Mouse (Mus musculus): ENCODE results near the gene Wdr13. TPM values are rescaled to one million over a fixed set of nuclear protein-coding genes. Genes with fewer than 3 reads are reported as not detected.

Gene Wdr13
- total and polyA plus RNA-seq, 3 experiments, result 29.6 to 46.8 TPM; not detected in 1

GRCm38 (mm10) chrX:8167716-8168647 lies 35.3 kb upstream of the Wdr13 start (continued):
- TF ChIP-seq MEF2A (IDR thresholded peaks at IDR 0.05; ENCODE audit: extremely low read depth, insufficient replicate concordance, low read depth, low read length, poor library complexity, severe bottlenecking), result no peak
- TF ChIP-seq POLR2A (IDR thresholded peaks at IDR 0.05; ENCODE audit: control insufficient read depth in 1 of 2, insufficient read depth in 1 of 2, low read depth in 1 of 2, low read length in 2 of 2, poor library complexity in 1 of 2), result no peak
- no peak for TF ChIP-seq USF2 (IDR thresholded peaks at IDR 0.05; ENCODE audit: borderline replicate concordance in 1 of 2, insufficient read depth in 1 of 2, low read depth in 1 of 2, low read length in 2 of 2)
- TF ChIP-seq SIN3A (IDR thresholded peaks at IDR 0.05; ENCODE audit: low read length), result peak; percentile 58; the same call in 1 of the 2 replicates
- TF ChIP-seq MXI1 (IDR thresholded peaks at IDR 0.05; ENCODE audit: low read depth, low read length), result peak; percentile 75
- no peak for TF ChIP-seq ZC3H11A (IDR thresholded peaks at IDR 0.05; ENCODE audit: low read depth, low read length)
- no peak for TF ChIP-seq CTCF (IDR thresholded peaks at IDR 0.05 in 2 of 3, conservative IDR thresholded peaks at IDR 0.05 in 1 of 3; ENCODE audit: control insufficient read depth in 1 of 3, insufficient read depth in 1 of 3, low read depth in 2 of 3, low read length in 3 of 3, poor library complexity in 1 of 3, severe bottlenecking in 1 of 3)
- no peak for TF ChIP-seq MYB (IDR thresholded peaks at IDR 0.05; ENCODE audit: low read depth, low read length)
- peak; percentile 80 for TF ChIP-seq TCF12 (IDR thresholded peaks at IDR 0.05; ENCODE audit: low read depth, low read length)
- no peak for TF ChIP-seq JUND (IDR thresholded peaks at IDR 0.05; ENCODE audit: low read depth, low read length)
- no peak for TF ChIP-seq GABPA (IDR thresholded peaks at IDR 0.05; ENCODE audit: low read depth, low read length)
- TF ChIP-seq USF1 (IDR thresholded peaks at IDR 0.05; ENCODE audit: low read depth, low read length), result no peak
- TF ChIP-seq ZMIZ1 (IDR thresholded peaks at IDR 0.05; ENCODE audit: low read depth, low read length), result no peak
- no peak for TF ChIP-seq MAFK (IDR thresholded peaks at IDR 0.05; ENCODE audit: borderline replicate concordance, low read depth, low read length)
- TF ChIP-seq GATA1 (IDR thresholded peaks at IDR 0.05; ENCODE audit: low read depth, low read length), result 0 out of 2 replicates have a peak, but pooled peaks have one; percentile 29
- no peak for TF ChIP-seq NELFE (IDR thresholded peaks at IDR 0.05; ENCODE audit: low read depth, low read length)
- TF ChIP-seq RCOR1 (IDR thresholded peaks at IDR 0.05; ENCODE audit: low read depth, low read length), result peak; percentile 36; the same call in 1 of the 2 replicates
- no peak for TF ChIP-seq UBTF (IDR thresholded peaks at IDR 0.05; ENCODE audit: borderline replicate concordance, insufficient read depth, low read depth, low read length)
- TF ChIP-seq HCFC1 (IDR thresholded peaks at IDR 0.05; ENCODE audit: low read depth, low read length), result no peak
- peak; percentile 64 to 73 for TF ChIP-seq EP300 (IDR thresholded peaks at IDR 0.05; ENCODE audit: low read depth in 1 of 2, low read length in 2 of 2)
- no peak for TF ChIP-seq E2F4 (IDR thresholded peaks at IDR 0.05; ENCODE audit: borderline replicate concordance, low read depth, low read length)

GRCm38 (mm10) chrX:8164471-8164870 lies 31.8 kb upstream of the Wdr13 start:
- Histone ChIP-seq H3K79me2 (ENCODE audit: control insufficient read depth, insufficient read depth, low read length, poor library complexity) (no peaks in the 10 kb centered on the region), H3K36me3 (ENCODE audit: control insufficient read depth in 1 of 2, insufficient read depth in 2 of 2, low read length in 2 of 2) (peaks cover 7 to 9% of the 10 kb centered on the region in 2 experiments), H3K27ac (ENCODE audit: control insufficient read depth, low read depth, low read length) (no peak overlapping the region), H3K4me3 (ENCODE audit: control insufficient read depth in 1 of 2, insufficient read depth in 1 of 2, low read depth in 2 of 2, low read length in 2 of 2) (no peak overlapping the region), H3K9ac (ENCODE audit: control insufficient read depth, low read depth, low read length, poor library complexity, severe bottlenecking) (no peak overlapping the region), H3K27me3 (ENCODE audit: control insufficient read depth in 1 of 2, insufficient read depth in 2 of 2, low read length in 2 of 2) (no peaks in the 10 kb centered on the region), H3K4me1 (ENCODE audit: control insufficient read depth in 1 of 2, insufficient read depth in 2 of 2, low read length in 2 of 2) (peaks cover 2 to 8% of the 10 kb centered on the region in 2 experiments; a peak in 3 of 4 replicates), H3K9me3 (replicated peaks; ENCODE audit: insufficient read depth, low read length) (no peaks in the 10 kb centered on the region)
- DNase-seq (ENCODE audit: low read depth, low spot score), result no peak
- no peak for TF ChIP-seq MAX (IDR thresholded peaks at IDR 0.05; ENCODE audit: low read length)
- no peak for TF ChIP-seq RAD21 (IDR thresholded peaks at IDR 0.05; ENCODE audit: low read depth, low read length)
- no peak for TF ChIP-seq SMC3 (IDR thresholded peaks at IDR 0.05; ENCODE audit: low read depth, low read length)
- TF ChIP-seq TAL1 (IDR thresholded peaks at IDR 0.05; ENCODE audit: low read length), result no peak
- no peak for TF ChIP-seq BHLHE40 (IDR thresholded peaks at IDR 0.05; ENCODE audit: borderline replicate concordance, low read depth, low read length)
- TF ChIP-seq MYC (IDR thresholded peaks at IDR 0.05; ENCODE audit: low read depth, low read length), result no peak
- TF ChIP-seq ZMIZ1 (IDR thresholded peaks at IDR 0.05; ENCODE audit: low read depth, low read length), result no peak
- TF ChIP-seq MEF2A (IDR thresholded peaks at IDR 0.05; ENCODE audit: extremely low read depth, insufficient replicate concordance, low read depth, low read length, poor library complexity, severe bottlenecking), result no peak
- TF ChIP-seq POLR2AphosphoS5 (IDR thresholded peaks at IDR 0.05; ENCODE audit: borderline replicate concordance, low read depth, low read length), result no peak

Measured in MEL (cell line).